Mouse (Mus musculus) hindbrain, embryonic 15.5 days (tissue): ENCODE data around the gene Ddah1. TPM values are rescaled to one million over a fixed set of nuclear protein-coding genes. Genes with fewer than 3 reads are reported as not detected.

ENCODE experiments used
- ATAC-seq: fragments of 200-750 bp; cut with Nextera tagmentation; 2 replicates; pipeline ENCODE4 v1.8.0; 2017; ENCODE audit warnings: low read depth, moderate number of reproducible peaks, moderate TSS enrichment; ENCODE audit not compliant: low FRiP score
- H3K27ac ChIP-seq: fragments of 300-500 bp; sonication (generic); replicated peaks from 2 replicates; pipeline ENCODE4 v1.5.1; 2015; ENCODE audit warnings: mild to moderate bottlenecking, inconsistent platforms
- H3K27me3 ChIP-seq: fragments of 300-500 bp; sonication (generic); 2 replicates; pipeline ENCODE4 v1.6.1; 2015; ENCODE audit warnings: control low read depth, inconsistent platforms
- H3K36me3 ChIP-seq: fragments of 300-500 bp; sonication (generic); 2 replicates; pipeline ENCODE4 v1.6.1; 2015; ENCODE audit warnings: control low read depth, inconsistent platforms
- H3K4me1 ChIP-seq: fragments of 300-500 bp; sonication (generic); replicated peaks from 2 replicates; pipeline ENCODE4 v1.6.1; 2015; ENCODE audit warnings: control low read depth, inconsistent platforms
- H3K4me2 ChIP-seq: fragments of 300-500 bp; sonication (generic); 2 replicates; pipeline ENCODE4 v1.6.1; 2015; ENCODE audit warnings: moderate library complexity, mild to moderate bottlenecking, inconsistent platforms
- H3K4me3 ChIP-seq: fragments of 300-500 bp; sonication (generic); 2 replicates; pipeline ENCODE4 v1.5.1; 2015; ENCODE audit warnings: mild to moderate bottlenecking, inconsistent platforms
- H3K9ac ChIP-seq: fragments of 300-500 bp; sonication (generic); 2 replicates; pipeline ENCODE4 v1.6.1; 2015; ENCODE audit warnings: inconsistent platforms
- H3K9me3 ChIP-seq: fragments of 300-500 bp; sonication (generic); 2 replicates; pipeline ENCODE4 v1.6.1; 2016; ENCODE audit warnings: control low read depth, inconsistent platforms
- WGBS: fragments of 180-500 bp; shearing (Covaris S2); methylation state at CpG from one replicate; pipeline ENCODE4 v1.1.7; 2015; 5-methylcytosine and 5-hydroxymethylcytosine counted together
- polyA plus RNA-seq: library from polyadenylated mRNA; unstranded; fragments of >200 nt; fragmentation: Nextera tagmentation; extraction: Ambion mirVana; gene quantifications from 2 replicates; pipeline ENCODE4 v1.2.1, GENCODE M21; 2015

Gene Ddah1
- polyA plus RNA-seq, 1 experiment from 2014 or later = 122 TPM

- H3K9me3 ChIP-seq = no peaks in the 10 kb centered on the region
- no peak overlapping the region for H3K27ac ChIP-seq
- no peaks in the 10 kb centered on the region for H3K27me3 ChIP-seq
- H3K9ac ChIP-seq = no peak overlapping the region
- H3K4me3 ChIP-seq = no peak overlapping the region
- peaks cover 4% of the 10 kb centered on the region; the same call in 1 of the 2 replicates for H3K4me1 ChIP-seq
- ATAC-seq = no peak
- H3K4me2 ChIP-seq = no peak overlapping the region
- 0 out of 2 replicates have a peak, but pooled peaks cover 2% of the 10 kb centered on the region for H3K36me3 ChIP-seq
- 69% methylated on average over 5 of the region's 5 CpGs for WGBS
Measured at GRCm38 (mm10) chr3:145852041-145852440, 93.6 kb downstream of the Ddah1 start.

DNA sequence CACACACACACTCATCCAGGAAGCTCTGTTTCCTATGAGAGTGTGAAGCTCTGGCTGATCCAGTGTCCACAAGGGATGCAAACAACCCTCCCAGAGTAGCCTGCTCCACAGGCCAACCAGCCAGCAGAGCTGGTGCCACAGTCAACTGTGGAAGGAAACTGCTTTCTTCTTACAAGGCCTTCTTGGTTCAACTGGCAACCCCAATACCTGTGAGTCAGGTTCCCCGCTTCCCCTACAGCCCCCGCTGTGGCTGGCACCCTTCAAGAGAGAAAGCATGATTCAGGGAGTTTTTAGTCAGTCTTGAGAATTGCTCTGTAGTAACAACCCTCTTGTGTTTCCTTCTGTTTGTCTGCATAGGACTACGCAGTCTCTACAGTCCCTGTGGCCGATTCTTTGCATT is 94.3 kb downstream of the Ddah1 start:
- no peak overlapping the region for H3K27ac ChIP-seq
- H3K36me3 ChIP-seq = peaks cover 3% of the 10 kb centered on the region; the same call in 1 of the 2 replicates
- peaks cover 4% of the 10 kb centered on the region; the same call in 1 of the 2 replicates for H3K4me1 ChIP-seq
- no peaks in the 10 kb centered on the region for H3K9me3 ChIP-seq
- H3K27me3 ChIP-seq = no peaks in the 10 kb centered on the region
- H3K4me2 ChIP-seq = no peak overlapping the region
- no peak overlapping the region for H3K4me3 ChIP-seq
- WGBS = 97% methylated on average over 4 of the region's 4 CpGs
- H3K9ac ChIP-seq = no peak overlapping the region
- no peak for ATAC-seq

DNA sequence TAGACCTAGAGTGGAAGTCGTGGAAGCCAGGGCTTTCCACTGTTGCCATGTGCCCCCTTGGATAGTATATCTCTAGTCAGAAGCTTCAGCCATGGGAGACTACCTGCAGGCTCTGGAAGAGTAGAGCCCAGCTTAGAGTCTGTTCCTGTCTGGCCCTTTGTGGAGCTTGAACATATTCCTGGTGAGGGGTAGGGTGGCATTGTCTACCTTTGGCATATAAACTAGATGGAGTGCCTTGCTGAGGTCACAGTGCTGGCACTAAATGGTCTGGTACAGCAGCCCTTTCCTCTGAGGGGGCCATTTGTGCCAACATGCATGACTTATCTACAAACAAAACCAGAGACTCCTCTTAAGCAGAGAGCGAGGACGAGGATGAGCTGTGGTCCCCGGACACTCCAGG is 95.2 kb downstream of the Ddah1 start:
- no peak; the same call in 1 of the 2 replicates for ATAC-seq
- H3K4me2 ChIP-seq = no peak overlapping the region
- H3K9ac ChIP-seq = no peak overlapping the region
- H3K27ac ChIP-seq = peak overlapping the region; percentile 45; the same call in 1 of the 2 replicates
- H3K4me3 ChIP-seq = no peak overlapping the region
- no peaks in the 10 kb centered on the region for H3K9me3 ChIP-seq
- peaks cover 5% of the 10 kb centered on the region; the same call in 1 of the 2 replicates for H3K36me3 ChIP-seq
- H3K4me1 ChIP-seq = peaks cover 4% of the 10 kb centered on the region; the same call in 1 of the 2 replicates
- WGBS = 87% methylated on average over 4 of the region's 4 CpGs
- no peaks in the 10 kb centered on the region for H3K27me3 ChIP-seq

- Histone ChIP-seq H3K4me1 (peaks cover 4% of the 10 kb centered on the region; the same call in 1 of the 2 replicates), H3K9me3 (no peaks in the 10 kb centered on the region), H3K4me2 (no peak overlapping the region), H3K36me3 (peaks cover 5% of the 10 kb centered on the region; the same call in 1 of the 2 replicates), H3K27me3 (no peaks in the 10 kb centered on the region), H3K9ac (no peak overlapping the region), H3K27ac (peak overlapping the region; percentile 50; the same call in 1 of the 2 replicates), H3K4me3 (no peak overlapping the region)
- WGBS = 50% methylated on average over 5 of the region's 5 CpGs
- ATAC-seq = peak; percentile 83
Measured at GRCm38 (mm10) chr3:145854427-145854826, 96.0 kb downstream of the Ddah1 start.

GRCm38 (mm10) chr3:145855299-145855698 is 96.8 kb downstream of the Ddah1 start:
- 89% methylated on average over 6 of the region's 6 CpGs for whole genome bisulfite sequencing
- ATAC-seq = no peak
- no peak overlapping the region for H3K27ac ChIP-seq

GRCm38 (mm10) chr3:145858388-145858787 is 99.9 kb downstream of the Ddah1 start:
- peaks cover 2% of the 10 kb centered on the region; the same call in 1 of the 2 replicates for H3K36me3 ChIP-seq
- no peak overlapping the region for H3K27ac ChIP-seq
- no peak overlapping the region for H3K9ac ChIP-seq
- no peak for ATAC-seq
- 97% methylated on average over 5 of the region's 5 CpGs for WGBS
- no peaks in the 10 kb centered on the region for H3K9me3 ChIP-seq
- no peak overlapping the region for H3K4me3 ChIP-seq
- no peak overlapping the region for H3K4me2 ChIP-seq
- peaks cover 4% of the 10 kb centered on the region; the same call in 1 of the 2 replicates for H3K4me1 ChIP-seq
- H3K27me3 ChIP-seq = no peaks in the 10 kb centered on the region

More at GRCm38 (mm10) chr3:145855299-145855698, 96.8 kb downstream of the Ddah1 start:
- Histone ChIP-seq H3K27me3 (no peaks in the 10 kb centered on the region), H3K4me1 (peaks cover 4% of the 10 kb centered on the region; the same call in 1 of the 2 replicates), H3K4me2 (no peak overlapping the region), H3K9me3 (no peaks in the 10 kb centered on the region), H3K36me3 (peaks cover 5% of the 10 kb centered on the region; the same call in 1 of the 2 replicates), H3K9ac (no peak overlapping the region), H3K4me3 (no peak overlapping the region)

GRCm38 (mm10) chr3:145862521-145862920 is 104.0 kb downstream of the Ddah1 start:
- no peaks in the 10 kb centered on the region for H3K27me3 ChIP-seq
- ATAC-seq = no peak
- H3K4me1 ChIP-seq = 0 out of 2 replicates have a peak, but pooled peaks cover 9% of the 10 kb centered on the region
- peaks cover 2% of the 10 kb centered on the region; the same call in 1 of the 2 replicates for H3K36me3 ChIP-seq
- no peak overlapping the region for H3K9ac ChIP-seq
- no peak overlapping the region for H3K4me3 ChIP-seq
- H3K4me2 ChIP-seq = no peak overlapping the region
- no peaks in the 10 kb centered on the region for H3K9me3 ChIP-seq
- 58% methylated on average over 4 of the region's 4 CpGs for WGBS
- no peak overlapping the region for H3K27ac ChIP-seq

GRCm38 (mm10) chr3:145864033-145864712 is 105.7 kb downstream of the Ddah1 start:
- Histone ChIP-seq H3K4me2 (no peak overlapping the region), H3K4me3 (no peak overlapping the region), H3K9ac (no peak overlapping the region), H3K9me3 (no peaks in the 10 kb centered on the region), H3K27ac (peak overlapping the region; percentile 38), H3K36me3 (no peaks in the 10 kb centered on the region), H3K27me3 (no peaks in the 10 kb centered on the region), H3K4me1 (0 out of 2 replicates have a peak, but pooled peaks cover 9% of the 10 kb centered on the region)
- 55% methylated on average over 8 of the region's 8 CpGs for WGBS
- ATAC-seq = no peak

- Histone ChIP-seq H3K4me2 (no peak overlapping the region), H3K9me3 (no peaks in the 10 kb centered on the region), H3K27ac (peak overlapping the region; percentile 38), H3K4me3 (no peak overlapping the region), H3K36me3 (no peaks in the 10 kb centered on the region), H3K4me1 (0 out of 2 replicates have a peak, but pooled peaks cover 9% of the 10 kb centered on the region), H3K9ac (no peak overlapping the region), H3K27me3 (no peaks in the 10 kb centered on the region)
- WGBS = 80% methylated on average over 7 of the region's 10 CpGs
- ATAC-seq = no peak
Measured at GRCm38 (mm10) chr3:145864713-145865233, 106.3 kb downstream of the Ddah1 start.

GRCm38 (mm10) chr3:145872680-145873079 is 114.2 kb downstream of the Ddah1 start:
- H3K4me2 ChIP-seq = no peak overlapping the region
- no peak overlapping the region for H3K9ac ChIP-seq
- H3K4me3 ChIP-seq = no peak overlapping the region
- no peak overlapping the region for H3K27ac ChIP-seq
- ATAC-seq = no peak
- H3K4me1 ChIP-seq = no peaks in the 10 kb centered on the region
- H3K9me3 ChIP-seq = no peaks in the 10 kb centered on the region
- H3K36me3 ChIP-seq = no peaks in the 10 kb centered on the region
- 94% methylated on average over 9 of the region's 9 CpGs for WGBS
- H3K27me3 ChIP-seq = no peaks in the 10 kb centered on the region

DNA sequence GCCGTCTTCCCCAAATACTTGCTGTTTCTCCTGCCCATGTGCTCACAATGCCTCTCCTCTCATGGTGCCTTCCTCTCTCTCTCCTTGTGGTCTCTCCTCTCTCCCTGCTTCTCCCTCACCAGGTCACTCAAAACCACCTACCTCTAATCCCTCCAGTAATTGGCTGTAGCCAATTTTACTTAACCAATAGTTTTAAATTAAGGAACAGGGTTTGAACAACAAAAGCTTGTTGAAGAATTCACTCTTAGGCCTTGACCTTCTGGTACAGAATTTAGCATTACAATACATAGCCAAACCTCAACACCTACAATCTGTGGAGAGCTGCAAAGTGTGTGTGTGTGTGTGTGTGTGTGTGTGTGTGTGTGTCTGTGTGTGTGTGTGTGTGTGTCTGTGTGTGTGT is 114.8 kb downstream of the Ddah1 start:
- H3K4me1 ChIP-seq = no peaks in the 10 kb centered on the region
- no peak for ATAC-seq
- no peak overlapping the region for H3K27ac ChIP-seq
- 84% methylated on average over 1 of the region's 1 CpGs for WGBS
- H3K27me3 ChIP-seq = no peaks in the 10 kb centered on the region
- no peak overlapping the region for H3K9ac ChIP-seq
- H3K9me3 ChIP-seq = no peaks in the 10 kb centered on the region
- no peak overlapping the region for H3K4me2 ChIP-seq
- H3K36me3 ChIP-seq = no peaks in the 10 kb centered on the region
- H3K4me3 ChIP-seq = no peak overlapping the region

DNA sequence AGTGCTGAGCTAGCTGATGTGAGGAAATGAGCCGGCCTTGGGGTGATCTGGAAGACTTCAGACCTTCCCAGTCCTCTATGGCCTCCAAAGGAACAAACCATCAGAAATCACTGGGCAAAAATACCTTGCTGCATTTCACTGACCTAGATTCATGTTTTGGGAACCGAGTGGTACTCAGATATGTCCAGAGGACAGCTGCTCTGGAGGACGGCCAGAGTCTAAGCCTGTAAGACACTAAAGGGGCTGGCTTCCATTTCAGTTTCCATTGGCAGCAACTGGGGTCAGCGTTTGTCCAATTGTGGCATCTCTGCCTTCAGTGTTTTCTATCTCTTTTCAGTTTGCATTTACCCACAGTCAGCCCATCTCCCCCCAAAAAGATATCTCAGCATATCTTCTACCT is 115.7 kb downstream of the Ddah1 start:
- WGBS = 80% methylated on average over 4 of the region's 4 CpGs
- Histone ChIP-seq H3K36me3 (no peaks in the 10 kb centered on the region), H3K4me3 (no peak overlapping the region), H3K27ac (no peak overlapping the region), H3K4me1 (no peaks in the 10 kb centered on the region), H3K9ac (no peak overlapping the region), H3K4me2 (no peak overlapping the region), H3K27me3 (no peaks in the 10 kb centered on the region), H3K9me3 (no peaks in the 10 kb centered on the region)
- ATAC-seq = no peak
